In genomic region chr3:37353951-37354481, GRCm38 (mm10) we compare ENCODE assay signal across 14 mouse cellular contexts. TPM values are rescaled to one million over a fixed set of nuclear protein-coding genes. Genes with fewer than 3 reads are reported as not detected.
DNase-seq lines count a peak whose midpoint lies in the region; ATAC-seq and TF ChIP-seq lines count a peak whose summit lies in the region.
"Had no signal": no experiment of that assay in that cellular context is flagged by ENCODE, and none has a peak within 500 bp of the region (broad histone marks: within the 10 kb centered on the region; RNA-seq: fewer than 3 reads in every experiment).

No protein-coding gene starts in this region.

- TF ChIP-seq POLR2A in kidney, adult 2 months (IDR thresholded peaks at IDR 0.05; ENCODE audit: low read depth, low read length) = no peak

- no peaks in the 10 kb centered on the region for H3K36me3 ChIP-seq in heart, embryonic 15.5 days
- no peaks in the 10 kb centered on the region for H3K36me3 ChIP-seq in embryonic facial prominence, embryonic 10.5 days (replicated peaks)
- H3K36me3 ChIP-seq in kidney, adult 2 months (ENCODE audit: control insufficient read depth, insufficient read depth, low read length) = no peaks in the 10 kb centered on the region
- H3K36me3 ChIP-seq: intestine, embryonic 15.5 days had no signal

- DNase-seq in heart, postnatal 4 days = no peak
- peak; percentile 53 for DNase-seq in embryonic facial prominence, embryonic 10.5 days (ENCODE audit: low spot score)
- peak; percentile 54 for DNase-seq in forelimb bud, embryonic 11.5 days (ENCODE audit: low read depth, low spot score)
- peak; percentile 22 for DNase-seq in lung, postnatal 10 days
- no peak for DNase-seq in neural tube, embryonic 10.5 days (ENCODE audit: extremely low spot score, low spot score)
- DNase-seq in kidney, adult 2 months = no peak
- DNase-seq: adrenal gland, postnatal 36 days; cerebellum, adult 11-12 months; thymus, postnatal 4 days had no signal

- ATAC-seq in heart, embryonic 15.5 days (replicated peaks; ENCODE audit: insufficient number of reproducible peaks, insufficient read depth, low FRiP score, low read depth) = peak; percentile 35; the same call in 1 of the 2 replicates
- ATAC-seq: forebrain, embryonic 14.5 days; intestine, embryonic 15.5 days; midbrain, embryonic 16.5 days had no signal

- H3K9me3 ChIP-seq in heart, embryonic 15.5 days (replicated peaks) = no peaks in the 10 kb centered on the region
- no peaks in the 10 kb centered on the region for H3K9me3 ChIP-seq in embryonic facial prominence, embryonic 10.5 days
- H3K9me3 ChIP-seq: intestine, embryonic 15.5 days had no signal

- no peak overlapping the region for H3K4me2 ChIP-seq in heart, embryonic 15.5 days
- H3K4me2 ChIP-seq: intestine, embryonic 15.5 days had no signal

- H3K27ac ChIP-seq in heart, embryonic 15.5 days = no peak overlapping the region
- peak overlapping the region; percentile 55 for H3K27ac ChIP-seq in embryonic facial prominence, embryonic 10.5 days (replicated peaks)
- H3K27ac ChIP-seq in kidney, adult 2 months (ENCODE audit: insufficient read depth, low read depth, low read length) = no peak overlapping the region
- H3K27ac ChIP-seq: intestine, embryonic 15.5 days; macrophage had no signal

- peaks cover 7% of the 10 kb centered on the region for H3K4me1 ChIP-seq in heart, embryonic 15.5 days (replicated peaks)
- H3K4me1 ChIP-seq in embryonic facial prominence, embryonic 10.5 days = peaks cover 15% of the 10 kb centered on the region
- H3K4me1 ChIP-seq in kidney, adult 2 months (ENCODE audit: control insufficient read depth, insufficient read depth, low read length) = no peaks in the 10 kb centered on the region

- H3K27me3 ChIP-seq in heart, embryonic 15.5 days = peaks cover 12% of the 10 kb centered on the region
- peaks cover 24% of the 10 kb centered on the region for H3K27me3 ChIP-seq in embryonic facial prominence, embryonic 10.5 days (replicated peaks; ENCODE audit: low read depth, poor library complexity, severe bottlenecking)
- H3K27me3 ChIP-seq in kidney, adult 2 months (replicated peaks; ENCODE audit: control insufficient read depth, insufficient read depth, low read length) = no peaks in the 10 kb centered on the region

- TF ChIP-seq CTCF in kidney, adult 2 months (conservative IDR thresholded peaks at IDR 0.05; ENCODE audit: insufficient read depth, insufficient read length, low read depth, low read length) = no peak

- 51% methylated on average over 10 of the region's 10 CpGs for WGBS in heart, embryonic 15.5 days
- WGBS in embryonic facial prominence, embryonic 10.5 days = 54% methylated on average over 10 of the region's 10 CpGs
- 76% methylated on average over 10 of the region's 10 CpGs for WGBS in kidney, adult 2 months

- H3K9ac ChIP-seq in heart, embryonic 15.5 days = no peak overlapping the region
- H3K9ac ChIP-seq: intestine, embryonic 15.5 days had no signal

- H3K4me3 ChIP-seq in heart, embryonic 15.5 days = no peak overlapping the region
- no peak overlapping the region for H3K4me3 ChIP-seq in embryonic facial prominence, embryonic 10.5 days
- H3K4me3 ChIP-seq in kidney, adult 2 months (ENCODE audit: insufficient read depth, low read depth, low read length) = no peak overlapping the region
- H3K4me3 ChIP-seq: intestine, embryonic 15.5 days had no signal

RNA-seq across cellular contexts. Expression of gene Fgf2, which starts 5.9 kb away (rescaled TPM):
- 1.4 and 2.1 TPM in 2 replicates for polyA plus RNA-seq in heart, embryonic 15.5 days (2015; fragmentation: Nextera tagmentation; extraction: Ambion mirVana)
- 1 to 10 TPM; 3.2 to 3.5 TPM for total RNA-seq in heart, postnatal 4 days (2021)
- 0.36 and 0.41 TPM in 2 replicates for polyA plus RNA-seq in embryonic facial prominence, embryonic 10.5 days (2016; fragmentation: Nextera tagmentation; extraction: Ambion mirVana)
- 0.78 and 0.79 TPM in 2 replicates for polyA plus RNA-seq in kidney, adult 2 months (2012; rRNA removed)
- polyA plus RNA-seq: macrophage had no signal

RNA-seq across cellular contexts. Expression of gene Cetn4, which starts 41.5 kb away (rescaled TPM):
- polyA plus RNA-seq in heart, embryonic 15.5 days (2015; fragmentation: Nextera tagmentation; extraction: Ambion mirVana) = 1.1 and 1.9 TPM in 2 replicates
- 1 to 10 TPM; 1.6 to 2.0 TPM for total RNA-seq in heart, postnatal 4 days (2021)
- polyA plus RNA-seq in embryonic facial prominence, embryonic 10.5 days (2016; fragmentation: Nextera tagmentation; extraction: Ambion mirVana) = 1.4 and 2.4 TPM in 2 replicates
- polyA plus RNA-seq in kidney, adult 2 months (2012; rRNA removed) = 2.0 and 4.6 TPM in 2 replicates

RNA-seq across cellular contexts. Expression of gene Bbs12, which starts 41.7 kb away (rescaled TPM):
- 4.5 and 4.7 TPM in 2 replicates for polyA plus RNA-seq in heart, embryonic 15.5 days (2015; fragmentation: Nextera tagmentation; extraction: Ambion mirVana)
- total RNA-seq in heart, postnatal 4 days (2021) = 1 to 10 TPM; 2.2 to 2.7 TPM
- polyA plus RNA-seq in embryonic facial prominence, embryonic 10.5 days (2016; fragmentation: Nextera tagmentation; extraction: Ambion mirVana) = 8.6 and 8.7 TPM in 2 replicates
- polyA plus RNA-seq in kidney, adult 2 months (2012; rRNA removed) = 1.2 and 1.5 TPM in 2 replicates

Comparison
In these comparisons a context has a peak if more than half of its experiments do, and no peak if none do; other contexts are left out.
1. DNase-seq: peak in embryonic facial prominence, embryonic 10.5 days (single experiment), forelimb bud, embryonic 11.5 days (single experiment) and lung, postnatal 10 days (single experiment); none in heart, postnatal 4 days (single experiment), neural tube, embryonic 10.5 days (single experiment) and kidney, adult 2 months (single experiment).